Mouse (Mus musculus): Measurements from ENCODE around the gene Proca1. TPM values are rescaled to one million over a fixed set of nuclear protein-coding genes. Genes with fewer than 3 reads are reported as not detected.

Gene Proca1
- polyA plus RNA-seq, 1 experiment: 0.14 TPM

GRCm38 (mm10) chr11:78159096-78159495 lies 34.1 kb upstream of the Proca1 start:
- H3K79me2 ChIP-seq (ENCODE audit: control insufficient read depth, insufficient read depth): peaks cover 55% of the 10 kb centered on the region
- TF ChIP-seq MYOD1 (IDR thresholded peaks at IDR 0.05; ENCODE audit: control insufficient read depth in 1 of 3, insufficient read length in 2 of 3, low read depth in 2 of 3): peak in 1 of 3 experiments; percentile 6
- TF ChIP-seq TCF3 (IDR thresholded peaks at IDR 0.05; ENCODE audit: insufficient read length, low read depth): no peak
- no peak for TF ChIP-seq POLR2A (IDR thresholded peaks at IDR 0.05; ENCODE audit: insufficient read length, low read depth)
- no peak for TF ChIP-seq CEBPB (IDR thresholded peaks at IDR 0.05; ENCODE audit: insufficient read depth, poor library complexity, severe bottlenecking)
- no peak for TF ChIP-seq TCF12 (IDR thresholded peaks at IDR 0.05; ENCODE audit: insufficient read depth, poor library complexity, severe bottlenecking)
- TF ChIP-seq SRF (IDR thresholded peaks at IDR 0.05; ENCODE audit: control insufficient read depth, insufficient read length, low read depth): no peak
- TF ChIP-seq MAX (IDR thresholded peaks at IDR 0.05; ENCODE audit: low read depth): no peak
- TF ChIP-seq REST (IDR thresholded peaks at IDR 0.05; ENCODE audit: insufficient read depth, insufficient read length): no peak
- TF ChIP-seq E2F4 (IDR thresholded peaks at IDR 0.05; ENCODE audit: insufficient read depth): no peak
- peak; percentile 41 for TF ChIP-seq POLR2AphosphoS2 (IDR thresholded peaks at IDR 0.05; ENCODE audit: insufficient read length, low read depth)
- no peak for TF ChIP-seq MYOG (IDR thresholded peaks at IDR 0.05; ENCODE audit: control insufficient read depth in 1 of 3, insufficient read depth in 1 of 3, insufficient read length in 2 of 3, low read depth in 2 of 3)
- TF ChIP-seq USF1 (IDR thresholded peaks at IDR 0.05; ENCODE audit: low read depth): no peak
- H3K4me3 ChIP-seq: no peak overlapping the region
- H3K27me3 ChIP-seq (ENCODE audit: control insufficient read depth, insufficient read depth, insufficient read length): no peaks in the 10 kb centered on the region
- H3K4me2 ChIP-seq (ENCODE audit: low read depth): peak overlapping the region; percentile 57
- no peak overlapping the region for H3ac ChIP-seq (ENCODE audit: control insufficient read depth, insufficient read length)
- H3K36me3 ChIP-seq (ENCODE audit: control insufficient read depth, insufficient read depth): peaks cover 50% of the 10 kb centered on the region

GRCm38 (mm10) chr11:78159557-78159956 lies 33.6 kb upstream of the Proca1 start:
- Histone ChIP-seq H3K4me2 (ENCODE audit: low read depth) (peak overlapping the region; percentile 32), H3K4me3 (no peak overlapping the region), H3K27me3 (ENCODE audit: control insufficient read depth, insufficient read depth, insufficient read length) (no peaks in the 10 kb centered on the region), H3K79me2 (ENCODE audit: control insufficient read depth, insufficient read depth) (peaks cover 59% of the 10 kb centered on the region), H3K36me3 (ENCODE audit: control insufficient read depth, insufficient read depth) (peaks cover 50% of the 10 kb centered on the region), H3ac (ENCODE audit: control insufficient read depth, insufficient read length) (no peak overlapping the region)
- TF ChIP-seq TCF3 (IDR thresholded peaks at IDR 0.05; ENCODE audit: insufficient read length, low read depth) (no peak), USF1 (IDR thresholded peaks at IDR 0.05; ENCODE audit: low read depth) (no peak), MYOG (IDR thresholded peaks at IDR 0.05; ENCODE audit: control insufficient read depth in 1 of 3, insufficient read depth in 1 of 3, insufficient read length in 2 of 3, low read depth in 2 of 3) (no peak), REST (IDR thresholded peaks at IDR 0.05; ENCODE audit: insufficient read depth, insufficient read length) (no peak), E2F4 (IDR thresholded peaks at IDR 0.05; ENCODE audit: insufficient read depth) (no peak)

- no peak for TF ChIP-seq TCF12 (IDR thresholded peaks at IDR 0.05; ENCODE audit: insufficient read depth, poor library complexity, severe bottlenecking)
- peak; percentile 27 for TF ChIP-seq POLR2A (IDR thresholded peaks at IDR 0.05; ENCODE audit: insufficient read length, low read depth)
- H3K4me3 ChIP-seq: no peak overlapping the region
- no peaks in the 10 kb centered on the region for H3K27me3 ChIP-seq (ENCODE audit: control insufficient read depth, insufficient read depth, insufficient read length)
- H3K36me3 ChIP-seq (ENCODE audit: control insufficient read depth, insufficient read depth): peaks cover 45% of the 10 kb centered on the region
- peaks cover 64% of the 10 kb centered on the region for H3K79me2 ChIP-seq (ENCODE audit: control insufficient read depth, insufficient read depth)
- no peak overlapping the region for H3ac ChIP-seq (ENCODE audit: control insufficient read depth, insufficient read length)
- H3K4me2 ChIP-seq (ENCODE audit: low read depth): peak overlapping the region; percentile 95
Observed at GRCm38 (mm10) chr11:78160171-78160570, 33.0 kb upstream of the Proca1 start.

GRCm38 (mm10) chr11:78160675-78161074 lies 32.5 kb upstream of the Proca1 start:
- TF ChIP-seq POLR2AphosphoS2 (IDR thresholded peaks at IDR 0.05; ENCODE audit: insufficient read length, low read depth) (peak; percentile 57), SRF (IDR thresholded peaks at IDR 0.05; ENCODE audit: control insufficient read depth, insufficient read length, low read depth) (no peak), POLR2A (IDR thresholded peaks at IDR 0.05; ENCODE audit: insufficient read length, low read depth) (peak; percentile 6)
- Histone ChIP-seq H3K79me2 (ENCODE audit: control insufficient read depth, insufficient read depth) (peaks cover 64% of the 10 kb centered on the region), H3K27me3 (ENCODE audit: control insufficient read depth, insufficient read depth, insufficient read length) (no peaks in the 10 kb centered on the region), H3K4me2 (ENCODE audit: low read depth) (peak overlapping the region; percentile 95), H3ac (ENCODE audit: control insufficient read depth, insufficient read length) (no peak overlapping the region), H3K36me3 (ENCODE audit: control insufficient read depth, insufficient read depth) (peaks cover 40% of the 10 kb centered on the region), H3K4me3 (peak overlapping the region; percentile 100)

- Histone ChIP-seq H3K27me3 (ENCODE audit: control insufficient read depth, insufficient read depth, insufficient read length) (no peaks in the 10 kb centered on the region), H3K4me3 (peak overlapping the region; percentile 100), H3ac (ENCODE audit: control insufficient read depth, insufficient read length) (peak overlapping the region; percentile 8), H3K4me2 (ENCODE audit: low read depth) (peak overlapping the region; percentile 95), H3K79me2 (ENCODE audit: control insufficient read depth, insufficient read depth) (peaks cover 64% of the 10 kb centered on the region), H3K36me3 (ENCODE audit: control insufficient read depth, insufficient read depth) (peaks cover 40% of the 10 kb centered on the region)
- TF ChIP-seq POLR2AphosphoS2 (IDR thresholded peaks at IDR 0.05; ENCODE audit: insufficient read length, low read depth) (peak; percentile 52), REST (IDR thresholded peaks at IDR 0.05; ENCODE audit: insufficient read depth, insufficient read length) (no peak), POLR2A (IDR thresholded peaks at IDR 0.05; ENCODE audit: insufficient read length, low read depth) (peak; percentile 47)
Observed at GRCm38 (mm10) chr11:78161169-78161568, 32.0 kb upstream of the Proca1 start.

GRCm38 (mm10) chr11:78161968-78162367 lies 31.2 kb upstream of the Proca1 start:
- Histone ChIP-seq H3K4me2 (ENCODE audit: low read depth) (peak overlapping the region; percentile 95), H3K79me2 (ENCODE audit: control insufficient read depth, insufficient read depth) (peaks cover 64% of the 10 kb centered on the region), H3K4me3 (peak overlapping the region; percentile 100), H3K27me3 (ENCODE audit: control insufficient read depth, insufficient read depth, insufficient read length) (no peaks in the 10 kb centered on the region), H3K36me3 (ENCODE audit: control insufficient read depth, insufficient read depth) (peaks cover 40% of the 10 kb centered on the region), H3ac (ENCODE audit: control insufficient read depth, insufficient read length) (peak overlapping the region; percentile 8)
- TF ChIP-seq MYOD1 (IDR thresholded peaks at IDR 0.05; ENCODE audit: control insufficient read depth in 1 of 3, insufficient read length in 2 of 3, low read depth in 2 of 3): no peak

Measured in myocyte (in vitro differentiated cells).